Mouse (Mus musculus) heart, embryonic 12.5 days (tissue): ENCODE measurements around the gene Llgl2. TPM values are rescaled to one million over a fixed set of nuclear protein-coding genes. Genes with fewer than 3 reads are reported as not detected.

ENCODE experiments used
- ATAC-seq: fragments of 200-750 bp; cut with Nextera tagmentation; 2 replicates; pipeline ENCODE4 v1.8.0; 2017; ENCODE audit warnings: moderate TSS enrichment, moderate library complexity; ENCODE audit not compliant: insufficient number of reproducible peaks, low FRiP score
- H3K27ac ChIP-seq: fragments of 300-500 bp; sonication (generic); 2 replicates; pipeline ENCODE4 v1.5.1; 2016; ENCODE audit warnings: mild to moderate bottlenecking, moderate library complexity; ENCODE audit not compliant: poor library complexity, severe bottlenecking
- H3K27me3 ChIP-seq: fragments of 300-500 bp; sonication (generic); replicated peaks from 2 replicates; pipeline ENCODE4 v1.6.1; 2016; ENCODE audit warnings: mild to moderate bottlenecking, moderate library complexity
- H3K36me3 ChIP-seq: fragments of 300-500 bp; sonication (generic); 2 replicates; pipeline ENCODE4 v1.6.1; 2016; ENCODE audit warnings: mild to moderate bottlenecking, moderate library complexity
- H3K4me1 ChIP-seq: fragments of 300-500 bp; sonication (generic); replicated peaks from 2 replicates; pipeline ENCODE4 v1.6.1; 2016; ENCODE audit warnings: mild to moderate bottlenecking
- H3K4me2 ChIP-seq: fragments of 300-500 bp; sonication (generic); 2 replicates; pipeline ENCODE4 v1.6.1; 2016; ENCODE audit warnings: mild to moderate bottlenecking, moderate library complexity
- H3K4me3 ChIP-seq: fragments of 300-500 bp; sonication (generic); 2 replicates; pipeline ENCODE4 v1.5.1; 2016; ENCODE audit warnings: mild to moderate bottlenecking
- H3K9ac ChIP-seq: fragments of 300-500 bp; sonication (generic); 2 replicates; pipeline ENCODE4 v1.6.1; 2016; ENCODE audit warnings: mild to moderate bottlenecking, moderate library complexity
- H3K9me3 ChIP-seq: fragments of 300-500 bp; sonication (generic); replicated peaks from 2 replicates; pipeline ENCODE4 v1.6.1; 2016; ENCODE audit warnings: mild to moderate bottlenecking, moderate library complexity
- WGBS: fragments of 180-500 bp; shearing (Covaris S2); methylation state at CpG from one replicate; pipeline ENCODE4 v1.1.7; 2016; 5-methylcytosine and 5-hydroxymethylcytosine counted together
- polyA plus RNA-seq: library from polyadenylated mRNA; unstranded; fragments of >200 nt; fragmentation: Nextera tagmentation; extraction: Ambion mirVana; gene quantifications from 2 replicates; pipeline ENCODE4 v1.2.1, GENCODE M21; 2016

Llgl2 gene
- polyA plus RNA-seq, 1 experiment from 2014 or later = 22.5 TPM

DNA sequence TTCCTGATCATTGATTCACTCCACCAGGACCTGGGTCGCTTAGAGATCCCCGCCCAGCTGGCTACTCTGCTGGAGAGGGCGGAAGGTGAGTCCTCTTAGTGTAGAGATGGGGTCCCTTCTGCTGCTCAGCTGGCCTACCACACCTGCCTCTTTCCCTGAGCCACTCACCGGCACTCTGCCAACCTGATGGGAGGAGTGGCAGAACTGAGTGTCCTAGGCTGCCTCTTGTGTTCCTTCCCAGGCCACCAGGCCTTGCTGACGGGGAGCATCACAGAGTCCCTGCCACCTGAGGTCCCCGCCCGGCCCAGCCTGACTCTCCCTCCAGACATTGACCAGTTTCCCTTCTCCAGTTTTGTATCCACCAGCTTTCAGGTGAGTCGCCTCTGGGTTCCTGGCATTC lies 54.2 kb downstream of the Llgl2 start:
- no peak for ATAC-seq
- no peak overlapping the region for H3K27ac ChIP-seq
- no peak overlapping the region for H3K4me3 ChIP-seq
- H3K27me3 ChIP-seq = peaks cover 36% of the 10 kb centered on the region
- H3K9me3 ChIP-seq = no peaks in the 10 kb centered on the region
- H3K9ac ChIP-seq = no peak overlapping the region
- peaks cover 7% of the 10 kb centered on the region for H3K4me1 ChIP-seq
- 79% methylated on average over 8 of the region's 8 CpGs for WGBS
- no peaks in the 10 kb centered on the region for H3K36me3 ChIP-seq
- H3K4me2 ChIP-seq = no peak overlapping the region

DNA sequence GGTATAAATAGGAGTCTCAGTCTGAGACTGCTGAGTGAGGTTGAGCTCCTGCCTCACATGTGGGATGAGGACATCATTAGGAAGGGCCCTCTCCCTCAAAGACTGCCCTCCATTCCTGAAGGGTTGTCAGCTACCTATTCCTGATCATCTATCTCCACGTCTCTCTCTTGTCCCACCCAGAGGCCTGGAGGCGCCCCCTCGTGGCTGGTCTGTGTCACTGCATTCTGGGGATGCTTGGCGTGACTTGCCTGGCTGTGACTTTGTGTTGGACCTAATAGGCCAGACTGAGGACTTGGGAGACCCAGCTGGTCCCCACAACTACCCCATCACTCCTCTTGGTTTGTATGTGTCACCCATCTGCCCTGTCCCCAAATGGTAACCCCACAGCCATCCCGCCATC lies 57.2 kb downstream of the Llgl2 start:
- no peak overlapping the region for H3K27ac ChIP-seq
- no peak overlapping the region for H3K9ac ChIP-seq
- peaks cover 7% of the 10 kb centered on the region for H3K4me1 ChIP-seq
- H3K27me3 ChIP-seq = peaks cover 50% of the 10 kb centered on the region
- no peaks in the 10 kb centered on the region for H3K9me3 ChIP-seq
- H3K4me3 ChIP-seq = no peak overlapping the region
- 25% methylated on average over 5 of the region's 5 CpGs for WGBS
- no peaks in the 10 kb centered on the region for H3K36me3 ChIP-seq
- no peak overlapping the region for H3K4me2 ChIP-seq
- no peak for ATAC-seq

DNA sequence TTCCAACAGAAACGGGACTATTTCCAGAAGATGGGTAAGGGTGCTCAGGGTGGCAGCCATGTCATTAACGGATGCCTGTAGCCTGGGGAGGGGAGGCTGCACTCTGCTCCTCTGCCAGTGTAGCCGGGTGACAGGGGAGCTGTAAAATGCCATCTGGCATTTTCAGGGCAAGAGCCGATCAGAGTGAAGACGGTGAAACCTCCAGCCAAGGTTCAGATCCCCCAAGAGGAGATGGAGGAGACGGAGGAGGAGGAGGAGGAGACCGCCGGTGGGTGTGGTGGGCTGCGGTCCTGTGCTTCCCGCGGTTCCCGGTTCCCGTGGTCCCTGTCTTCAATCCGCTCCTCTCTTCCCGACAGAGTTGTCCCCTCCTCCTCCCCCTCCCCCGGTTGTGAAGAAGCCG lies 59.4 kb downstream of the Llgl2 start:
- H3K9ac ChIP-seq = no peak overlapping the region
- WGBS = 25% methylated on average over 16 of the region's 17 CpGs
- ATAC-seq = no peak

DNA sequence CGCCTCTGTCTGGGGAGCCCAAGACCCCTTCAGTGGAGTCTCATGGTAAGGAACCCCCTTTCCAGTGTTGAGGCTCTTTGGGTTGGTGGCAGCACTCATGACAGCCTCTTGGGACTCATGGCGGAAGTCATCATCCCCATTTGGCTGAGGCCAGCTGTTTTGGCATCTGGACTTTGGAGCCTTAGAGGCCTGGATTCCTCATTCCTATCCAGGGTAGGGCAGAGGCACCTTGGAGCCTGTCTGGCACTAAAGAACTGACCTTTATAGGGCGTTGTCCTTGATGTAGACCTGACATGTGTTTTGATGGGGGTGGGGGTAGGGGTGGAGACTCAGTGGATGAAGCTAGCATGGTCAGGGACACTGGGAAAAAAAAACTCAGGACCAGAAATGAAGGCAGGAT lies 60.5 kb downstream of the Llgl2 start:
- peaks cover 39% of the 10 kb centered on the region for H3K27me3 ChIP-seq
- H3K4me1 ChIP-seq = no peaks in the 10 kb centered on the region
- H3K27ac ChIP-seq = no peak overlapping the region
- H3K4me2 ChIP-seq = no peak overlapping the region
- H3K36me3 ChIP-seq = no peaks in the 10 kb centered on the region
- no peak for ATAC-seq
- no peak overlapping the region for H3K4me3 ChIP-seq
- no peak overlapping the region for H3K9ac ChIP-seq
- H3K9me3 ChIP-seq = no peaks in the 10 kb centered on the region
- 83% methylated on average over 3 of the region's 3 CpGs for WGBS

More for the DNA sequence above, 59.4 kb downstream of the Llgl2 start:
- Histone ChIP-seq H3K27me3 (peaks cover 39% of the 10 kb centered on the region), H3K4me1 (no peaks in the 10 kb centered on the region), H3K36me3 (no peaks in the 10 kb centered on the region), H3K4me2 (no peak overlapping the region), H3K9me3 (no peaks in the 10 kb centered on the region), H3K4me3 (no peak overlapping the region), H3K27ac (no peak overlapping the region)

DNA sequence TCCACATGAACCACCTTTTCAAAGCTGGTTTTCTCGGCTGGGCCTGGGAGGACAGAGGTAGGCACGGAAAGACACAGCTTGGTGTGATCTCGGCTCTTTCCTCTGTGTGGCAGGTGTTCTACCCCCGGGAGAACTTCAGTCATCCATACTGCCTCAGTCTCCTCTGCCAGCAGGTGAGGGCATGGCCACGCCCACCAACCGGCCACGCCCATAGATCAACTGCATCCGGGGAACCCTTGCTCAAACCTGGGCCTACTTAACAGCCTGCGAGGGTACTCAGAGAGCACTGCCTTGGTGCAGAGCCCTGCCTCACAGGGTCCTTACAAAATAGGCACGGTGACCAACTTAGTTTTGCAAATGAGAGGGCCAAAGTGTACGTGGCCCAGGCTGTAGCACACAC lies 61.4 kb downstream of the Llgl2 start:
- Histone ChIP-seq H3K4me2 (no peak overlapping the region), H3K9me3 (no peaks in the 10 kb centered on the region), H3K27ac (no peak overlapping the region), H3K9ac (no peak overlapping the region), H3K4me3 (no peak overlapping the region), H3K4me1 (no peaks in the 10 kb centered on the region), H3K27me3 (peaks cover 30% of the 10 kb centered on the region), H3K36me3 (no peaks in the 10 kb centered on the region)
- ATAC-seq = no peak
- 75% methylated on average over 11 of the region's 11 CpGs for WGBS

DNA sequence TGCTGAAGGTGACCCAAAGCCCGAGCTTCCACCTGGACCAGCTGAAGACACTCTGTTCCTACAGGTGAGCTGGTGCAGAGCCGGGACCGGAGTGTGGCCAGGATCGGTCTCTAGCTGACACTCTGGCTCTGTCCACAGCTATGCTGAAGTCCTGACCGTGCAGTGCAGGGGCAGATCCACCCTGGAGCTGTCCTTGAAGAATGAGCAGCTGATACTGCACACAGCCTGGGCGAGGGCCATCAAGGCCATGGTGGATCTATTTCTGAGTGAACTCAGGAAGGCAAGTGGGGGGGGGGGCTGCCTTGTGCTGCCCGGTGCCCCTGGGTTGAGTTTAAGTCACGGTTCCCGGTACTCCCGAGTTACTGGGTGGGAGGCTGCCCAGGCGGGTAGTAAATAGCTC lies 62.6 kb downstream of the Llgl2 start:
- Histone ChIP-seq H3K9me3 (no peaks in the 10 kb centered on the region), H3K4me2 (no peak overlapping the region), H3K36me3 (no peaks in the 10 kb centered on the region), H3K4me3 (no peak overlapping the region), H3K9ac (no peak overlapping the region), H3K27ac (no peak overlapping the region), H3K27me3 (peaks cover 29% of the 10 kb centered on the region), H3K4me1 (no peaks in the 10 kb centered on the region)
- 80% methylated on average over 11 of the region's 11 CpGs for WGBS
- ATAC-seq = no peak

DNA sequence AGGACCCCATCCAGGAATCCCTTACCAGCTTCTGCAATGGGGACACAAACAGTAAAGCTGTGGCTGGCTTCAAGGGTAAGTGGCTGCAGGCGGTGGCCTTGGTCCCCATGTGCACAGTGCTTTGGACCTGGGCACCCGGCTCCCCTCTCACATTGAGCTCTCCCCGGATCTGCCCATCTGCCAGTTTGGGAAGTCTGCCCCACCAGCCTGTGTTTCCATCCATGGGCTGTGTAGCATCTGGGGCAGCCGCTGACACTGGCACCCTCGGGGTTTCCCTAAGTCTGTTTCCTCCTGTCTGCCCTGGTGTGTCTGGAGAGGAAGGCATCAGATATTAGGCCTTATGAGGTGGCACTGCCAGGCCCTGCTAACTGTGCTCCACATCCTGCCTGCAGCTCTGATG lies 64.2 kb downstream of the Llgl2 start:
- Histone ChIP-seq H3K4me1 (peaks cover 5% of the 10 kb centered on the region; the same call in 1 of the 2 replicates), H3K27me3 (peaks cover 15% of the 10 kb centered on the region), H3K36me3 (peaks cover 7% of the 10 kb centered on the region; the same call in 1 of the 2 replicates), H3K9ac (no peak overlapping the region; the same call in 1 of the 2 replicates), H3K27ac (no peak overlapping the region), H3K4me3 (no peak overlapping the region), H3K4me2 (no peak overlapping the region), H3K9me3 (no peaks in the 10 kb centered on the region)
- no peak for ATAC-seq
- WGBS = 85% methylated on average over 5 of the region's 5 CpGs

DNA sequence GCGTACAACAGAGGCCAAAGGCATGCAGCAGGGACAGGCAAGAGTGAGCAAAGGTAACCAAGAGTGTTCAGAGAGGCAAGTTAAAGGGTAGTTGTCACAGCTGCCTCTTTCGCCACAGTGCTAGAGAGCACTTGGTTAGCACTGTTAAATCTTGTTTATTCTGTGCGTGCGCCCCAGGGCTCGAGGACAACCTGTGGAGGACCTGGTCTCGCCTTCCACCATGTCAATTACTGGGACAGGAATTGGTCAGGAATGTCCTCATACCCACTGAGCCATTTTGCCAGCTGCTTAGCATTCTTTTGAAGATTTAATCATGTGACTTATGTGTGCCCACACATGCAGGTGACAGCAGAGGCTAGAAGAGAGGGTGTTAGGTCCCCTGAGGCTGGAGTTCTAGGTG lies 65.3 kb downstream of the Llgl2 start:
- no peak overlapping the region for H3K4me2 ChIP-seq
- H3K36me3 ChIP-seq = peaks cover 18% of the 10 kb centered on the region
- ATAC-seq = no peak
- no peak overlapping the region for H3K4me3 ChIP-seq
- 73% methylated on average over 6 of the region's 6 CpGs for WGBS
- no peak overlapping the region for H3K9ac ChIP-seq
- H3K9me3 ChIP-seq = no peaks in the 10 kb centered on the region
- no peak overlapping the region for H3K27ac ChIP-seq
- peaks cover 3% of the 10 kb centered on the region for H3K27me3 ChIP-seq
- H3K4me1 ChIP-seq = peaks cover 5% of the 10 kb centered on the region; the same call in 1 of the 2 replicates

DNA sequence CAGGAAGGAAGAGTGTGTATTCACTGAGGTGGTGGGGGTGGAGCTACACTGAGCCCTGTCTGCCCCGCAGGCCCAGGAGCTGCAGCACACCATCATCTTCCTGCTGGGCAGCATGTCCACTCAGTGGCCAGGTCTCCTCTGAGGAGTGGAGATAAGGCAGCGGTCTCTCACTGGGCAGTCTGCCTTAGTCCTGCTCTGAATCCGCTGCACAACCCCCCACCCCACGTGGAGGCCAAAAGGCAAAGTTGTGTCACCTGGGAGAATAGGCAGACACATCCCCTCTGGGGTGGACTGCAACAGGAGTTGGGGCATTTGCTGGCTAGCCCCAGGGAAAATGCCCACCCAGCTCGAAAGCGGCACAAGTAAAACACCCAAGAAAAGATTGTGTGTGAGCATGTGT lies 68.4 kb downstream of the Llgl2 start:
- no peaks in the 10 kb centered on the region for H3K9me3 ChIP-seq
- H3K4me1 ChIP-seq = peaks cover 5% of the 10 kb centered on the region; the same call in 1 of the 2 replicates
- peaks cover 39% of the 10 kb centered on the region for H3K36me3 ChIP-seq
- 48% methylated on average over 6 of the region's 6 CpGs for WGBS
- H3K27me3 ChIP-seq = no peaks in the 10 kb centered on the region
- H3K27ac ChIP-seq = no peak overlapping the region
- no peak overlapping the region for H3K4me3 ChIP-seq
- no peak overlapping the region for H3K4me2 ChIP-seq
- H3K9ac ChIP-seq = no peak overlapping the region
- ATAC-seq = no peak

DNA sequence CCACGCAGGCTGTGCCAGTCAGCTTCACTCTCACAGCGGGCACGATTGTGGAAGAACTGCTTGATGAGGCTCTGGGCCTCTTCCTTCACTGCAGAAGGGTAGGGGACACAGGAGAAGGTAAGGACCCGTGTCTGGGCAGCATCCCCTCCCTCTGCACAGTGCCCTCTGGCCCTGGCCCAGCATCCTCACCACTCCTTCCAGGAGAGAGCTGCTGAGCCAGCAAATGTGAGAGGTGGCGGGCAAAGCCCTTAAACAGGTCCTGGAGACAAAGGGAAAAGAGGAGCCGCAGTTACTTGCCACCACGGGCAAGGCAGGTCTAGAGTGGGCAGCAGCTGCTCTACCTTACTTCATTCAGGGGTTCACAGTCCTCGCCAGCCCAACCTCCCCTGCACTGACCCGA lies 69.2 kb downstream of the Llgl2 start:
- H3K9ac ChIP-seq = no peak overlapping the region
- no peak overlapping the region for H3K4me3 ChIP-seq
- H3K36me3 ChIP-seq = peaks cover 42% of the 10 kb centered on the region
- no peaks in the 10 kb centered on the region for H3K9me3 ChIP-seq
- 89% methylated on average over 9 of the region's 9 CpGs for WGBS
- H3K27ac ChIP-seq = no peak overlapping the region
- H3K27me3 ChIP-seq = no peaks in the 10 kb centered on the region
- peaks cover 5% of the 10 kb centered on the region; the same call in 1 of the 2 replicates for H3K4me1 ChIP-seq
- ATAC-seq = no peak
- no peak overlapping the region for H3K4me2 ChIP-seq

DNA sequence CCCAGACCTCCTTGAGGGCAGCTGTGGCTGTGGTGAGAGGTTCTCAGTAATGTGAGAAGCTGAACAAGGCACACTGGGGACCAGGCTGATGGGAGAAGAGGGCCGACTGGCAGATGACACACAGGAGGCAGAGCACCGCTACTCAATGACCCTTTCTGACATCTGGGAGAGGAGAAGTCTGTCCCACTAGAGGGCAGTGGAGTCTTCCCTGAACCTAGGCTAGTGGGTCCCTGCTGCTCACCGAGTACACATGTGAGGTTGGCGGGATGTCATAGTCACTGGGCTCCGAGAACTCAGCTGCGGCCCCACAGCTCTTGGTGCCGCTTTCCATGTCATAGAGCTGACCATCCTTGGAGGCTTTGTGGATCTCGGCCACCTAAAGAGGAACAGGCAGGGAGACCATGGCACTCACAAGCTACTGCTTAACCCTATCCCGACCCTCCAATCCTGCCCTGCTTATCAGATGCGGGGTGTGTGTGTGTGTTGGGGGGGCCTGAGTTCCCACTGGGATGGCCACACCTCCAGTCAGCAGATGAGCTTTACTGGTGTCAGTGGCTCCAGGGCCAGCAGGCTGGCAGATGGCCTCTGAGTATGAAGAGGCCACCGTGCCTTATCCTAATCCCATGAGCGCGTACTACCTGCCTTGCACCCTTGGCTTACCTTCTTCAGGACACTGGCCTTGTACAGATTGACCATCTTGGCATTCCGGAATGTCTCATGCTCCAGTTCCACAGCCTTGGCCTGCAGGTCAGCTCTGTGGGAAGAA lies 71.1 kb downstream of the Llgl2 start:
- H3K4me1 ChIP-seq = peaks cover 22% of the 10 kb centered on the region

DNA sequence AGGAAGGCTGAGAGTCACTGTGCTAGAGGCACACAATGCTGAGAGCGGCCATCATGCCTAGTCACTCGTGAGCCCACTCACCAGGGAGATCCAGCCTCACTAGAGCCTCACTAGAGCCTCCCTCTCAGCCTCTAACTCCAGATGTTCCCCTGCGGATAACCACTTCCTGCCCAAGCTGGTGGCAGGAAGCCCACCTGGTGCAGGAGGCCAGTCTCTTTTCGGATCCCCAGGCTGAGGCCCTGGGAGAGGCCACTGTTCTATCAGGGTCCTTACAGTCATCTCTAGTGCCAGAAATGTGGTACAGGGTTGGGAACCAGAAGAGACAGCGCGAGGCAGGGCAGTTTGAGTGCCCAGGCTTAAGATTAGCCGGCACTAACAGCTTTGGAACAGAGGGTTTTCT lies 74.6 kb downstream of the Llgl2 start:
- Histone ChIP-seq H3K9me3 (no peaks in the 10 kb centered on the region), H3K4me2 (no peak overlapping the region), H3K9ac (no peak overlapping the region; the same call in 1 of the 2 replicates), H3K27me3 (no peaks in the 10 kb centered on the region), H3K36me3 (peaks cover 32% of the 10 kb centered on the region), H3K4me1 (peaks cover 52% of the 10 kb centered on the region), H3K4me3 (no peak overlapping the region), H3K27ac (no peak overlapping the region)
- 76% methylated on average over 7 of the region's 7 CpGs for WGBS
- ATAC-seq = no peak

More for the DNA sequence above, 71.1 kb downstream of the Llgl2 start:
- Histone ChIP-seq H3K4me2 (no peak overlapping the region), H3K27ac (no peak overlapping the region), H3K9me3 (no peaks in the 10 kb centered on the region), H3K36me3 (peaks cover 42% of the 10 kb centered on the region), H3K4me3 (no peak overlapping the region), H3K9ac (no peak overlapping the region), H3K27me3 (no peaks in the 10 kb centered on the region)
- WGBS = 59% methylated on average over 14 of the region's 14 CpGs
- no peak for ATAC-seq
